Mouse (Mus musculus) cerebellum, postnatal 36 days (tissue): ENCODE results near the gene Vars2.

ENCODE experiments used
- DNase-seq, 2 experiments: peaks; one replicate each; pipeline ENCODE4 v3.0.0; 2021 to 2022; ENCODE audit warnings: mixed read lengths in 2 of 2

Gene Vars2

DNA sequence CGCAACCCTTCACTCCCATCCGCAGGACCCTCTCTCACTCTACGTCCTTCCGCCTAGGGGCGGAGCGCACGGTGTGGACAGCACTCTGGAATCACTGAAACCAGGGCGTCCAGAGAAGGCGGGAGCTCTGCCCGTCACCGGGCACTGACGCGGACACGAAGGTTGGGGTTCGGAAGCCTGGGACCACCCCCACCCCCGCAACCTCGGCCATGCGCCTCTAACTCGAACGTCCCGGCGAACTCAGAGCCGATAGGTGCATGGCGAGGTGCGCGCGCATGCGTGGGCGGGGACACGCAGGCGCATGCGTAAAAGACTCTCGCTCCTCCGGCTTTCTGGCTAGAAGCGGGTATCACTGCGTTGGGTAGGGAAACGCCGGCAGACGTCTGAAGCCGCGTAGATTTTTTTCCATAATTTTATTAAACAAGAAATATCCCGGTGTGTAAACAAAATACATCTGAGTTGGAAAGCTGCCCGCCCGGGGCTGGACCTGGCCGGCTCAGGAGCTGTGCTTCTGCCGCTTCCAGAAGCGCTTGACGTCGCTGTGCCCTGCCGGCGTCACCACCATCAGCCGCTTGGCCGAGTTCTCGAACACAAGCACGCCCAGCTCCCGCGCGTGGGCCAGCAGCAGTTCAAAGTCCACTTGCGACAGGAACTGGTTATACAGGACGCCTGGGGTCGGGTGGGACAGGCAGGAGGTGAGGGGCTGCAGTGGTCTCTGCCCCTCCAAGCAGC, at the start of gene Vars2:
TSS of gene Vars2 (minus strand) at position 259 of the 732 bp plus-strand sequence.
- DNase-seq = peak; percentile 98 to 99

DNA sequence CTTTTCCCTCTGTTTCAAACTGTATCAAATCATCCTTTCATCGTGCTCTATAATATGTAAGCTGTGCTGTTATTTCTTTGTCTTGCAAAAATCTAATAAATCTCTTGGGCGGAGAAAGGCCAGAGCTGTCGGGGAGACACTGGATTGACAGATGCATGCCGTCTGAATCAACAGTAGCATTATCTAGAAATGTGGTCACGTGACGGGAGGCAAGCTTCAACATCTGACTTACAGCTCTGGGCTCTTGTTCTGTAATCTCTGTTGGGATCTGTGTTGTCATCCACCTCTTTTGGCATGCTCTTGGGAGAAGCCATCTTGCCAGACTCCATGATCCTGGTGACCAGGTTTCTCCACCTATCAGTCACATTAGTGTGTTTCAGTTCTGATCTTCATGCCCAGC, 49.7 kb upstream of the Vars2 start:
- DNase-seq = no peak

GRCm38 (mm10) chr17:35716114-35716513, 48.7 kb upstream of the Vars2 start:
- DNase-seq = no peak

DNA sequence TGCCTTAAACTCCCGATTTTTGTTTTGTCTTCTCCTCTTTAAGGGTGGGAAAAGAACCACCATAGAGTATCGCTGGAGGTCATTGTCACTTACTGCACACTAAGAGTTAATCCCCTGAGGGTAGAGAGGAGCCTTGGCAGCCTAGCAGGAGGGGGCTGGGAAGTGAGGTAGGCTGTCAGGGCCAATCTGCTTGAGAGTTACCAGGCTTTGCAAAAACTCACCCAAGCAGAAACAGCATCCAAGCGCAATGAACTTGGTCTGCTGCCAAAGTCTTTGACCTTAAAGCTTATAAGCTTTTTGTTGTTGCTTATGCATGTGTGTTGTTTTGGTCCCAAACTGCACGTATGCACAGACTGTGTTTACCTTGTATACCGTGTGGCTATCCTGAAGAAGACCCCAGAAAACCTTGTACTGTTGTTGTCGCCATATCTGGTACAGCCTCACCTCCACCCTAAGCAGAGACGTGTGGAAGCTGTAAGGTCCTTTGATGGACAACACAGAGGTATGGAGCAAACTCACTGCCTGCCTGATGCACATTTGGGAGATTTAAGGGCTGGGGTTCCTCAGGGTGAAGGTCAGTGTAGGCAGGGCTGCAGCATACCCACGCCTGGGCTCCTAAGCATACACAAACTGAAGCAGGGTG, 43.4 kb upstream of the Vars2 start:
- DNase-seq = peak; percentile 39 to 47

GRCm38 (mm10) chr17:35708611-35709010, 41.2 kb upstream of the Vars2 start:
- no peak for DNase-seq

GRCm38 (mm10) chr17:35707929-35708328, 40.5 kb upstream of the Vars2 start:
- no peak for DNase-seq

- DNase-seq = peak; percentile 69 to 74
Measured at GRCm38 (mm10) chr17:35705836-35706235, 38.4 kb upstream of the Vars2 start.

GRCm38 (mm10) chr17:35704621-35705464, 37.5 kb upstream of the Vars2 start, which contains the start of gene Ddr1:
Ddr1 (minus strand) TSS chr17:35704621.
- no peak for DNase-seq

- no peak for DNase-seq
Measured at GRCm38 (mm10) chr17:35703751-35704271, 36.4 kb upstream of the Vars2 start.

DNA sequence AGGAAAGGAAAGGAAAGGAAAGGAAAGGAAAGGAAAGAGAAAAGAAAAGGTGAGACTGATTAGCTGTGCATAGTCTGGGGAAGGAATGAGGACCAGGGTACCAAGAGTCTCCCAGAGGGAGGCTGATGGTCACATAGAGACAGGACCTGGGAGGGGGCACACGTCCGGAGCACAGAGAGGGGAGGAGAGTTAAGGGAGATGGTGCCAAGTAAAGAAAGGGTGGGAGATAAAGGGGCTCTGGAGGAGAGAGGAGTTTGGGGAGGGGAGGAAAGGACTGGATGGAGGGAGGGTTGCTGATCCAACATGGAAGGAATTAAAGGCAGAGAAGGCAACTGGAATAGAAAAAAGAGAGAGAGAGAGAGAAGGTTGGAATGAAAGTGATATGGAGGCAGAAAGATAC, 35.7 kb upstream of the Vars2 start:
- no peak for DNase-seq

DNA sequence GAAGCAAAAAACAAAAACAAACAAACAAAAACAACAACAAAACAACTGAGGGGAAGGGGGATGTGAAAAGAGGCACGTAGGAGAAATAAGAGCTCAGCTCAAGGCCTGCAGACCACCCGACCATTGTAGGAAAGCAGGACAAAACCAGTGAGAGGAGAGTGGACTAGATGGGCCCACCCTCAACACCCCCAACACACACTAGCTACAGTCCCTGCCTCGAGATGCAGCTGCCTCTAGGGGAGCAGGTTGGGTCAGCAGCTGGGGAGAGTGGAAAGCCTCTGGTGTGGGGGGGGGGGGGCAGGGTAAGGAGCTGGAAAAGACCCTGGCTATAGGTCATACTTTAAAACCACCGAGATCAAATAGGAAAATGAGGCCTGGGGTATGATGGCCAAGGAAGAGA, 35.2 kb upstream of the Vars2 start:
- DNase-seq = no peak

DNA sequence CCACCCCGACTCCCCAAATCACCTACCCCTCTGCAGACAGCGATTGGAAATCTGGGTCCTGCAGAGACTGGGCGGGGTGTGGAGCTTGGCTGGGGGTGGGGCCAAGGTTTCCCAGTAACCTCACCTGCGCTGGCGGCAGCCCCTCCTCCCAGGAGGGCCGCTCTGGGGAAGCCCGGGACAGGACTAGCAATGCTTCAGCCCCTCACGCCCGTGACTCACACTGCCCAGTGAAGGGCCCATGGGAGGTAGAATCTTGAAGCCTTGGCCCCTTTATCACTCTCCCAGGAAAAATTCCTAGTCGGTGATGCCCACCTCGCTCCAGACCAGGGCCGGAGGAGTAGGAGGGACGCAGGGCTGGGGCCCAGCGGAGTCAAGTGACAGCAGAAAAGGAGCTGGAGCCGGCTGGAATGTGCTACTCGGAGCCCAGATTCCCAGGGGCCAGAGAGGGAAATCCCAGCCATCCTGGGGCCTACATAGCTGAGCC, 34.6 kb upstream of the Vars2 start:
- peak; percentile 60 to 72 for DNase-seq

DNA sequence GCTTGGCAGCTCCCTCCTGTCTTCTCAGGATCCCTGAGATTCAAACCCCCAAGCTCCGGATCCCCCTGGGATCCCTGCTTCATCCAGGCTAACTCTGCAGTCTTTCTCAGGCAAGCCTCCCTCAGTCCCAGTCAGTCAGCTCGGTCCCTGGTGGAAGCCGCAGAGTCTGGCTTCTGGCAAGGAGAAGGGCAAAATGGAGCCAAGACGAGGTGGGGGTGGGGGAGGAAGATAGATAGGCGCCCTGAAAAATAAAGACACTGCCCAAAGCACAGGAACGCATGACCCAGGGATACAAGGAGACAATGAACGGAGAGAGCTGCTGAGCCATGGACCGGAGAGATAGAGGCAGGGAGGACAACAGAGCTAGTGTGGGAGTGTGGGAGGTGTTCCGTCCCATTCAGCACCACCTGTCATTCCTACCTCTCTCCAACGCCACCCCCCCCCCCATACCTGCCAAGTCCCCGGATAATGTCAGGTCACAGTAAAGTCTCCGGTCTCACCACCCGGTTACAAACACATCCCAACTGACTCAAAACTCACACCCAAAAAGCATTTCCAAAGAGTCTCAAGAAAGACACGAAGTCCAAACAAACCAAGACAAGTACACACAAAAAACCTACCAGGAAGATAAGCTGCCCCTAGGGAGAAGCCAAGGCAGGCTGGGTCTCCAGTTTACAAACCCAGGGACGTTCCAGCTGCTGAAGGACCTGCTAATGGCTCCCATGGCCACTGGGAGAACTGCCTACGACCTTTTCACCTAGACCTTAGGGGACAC, 34.0 kb upstream of the Vars2 start:
- DNase-seq = peak; percentile 58 to 69

DNA sequence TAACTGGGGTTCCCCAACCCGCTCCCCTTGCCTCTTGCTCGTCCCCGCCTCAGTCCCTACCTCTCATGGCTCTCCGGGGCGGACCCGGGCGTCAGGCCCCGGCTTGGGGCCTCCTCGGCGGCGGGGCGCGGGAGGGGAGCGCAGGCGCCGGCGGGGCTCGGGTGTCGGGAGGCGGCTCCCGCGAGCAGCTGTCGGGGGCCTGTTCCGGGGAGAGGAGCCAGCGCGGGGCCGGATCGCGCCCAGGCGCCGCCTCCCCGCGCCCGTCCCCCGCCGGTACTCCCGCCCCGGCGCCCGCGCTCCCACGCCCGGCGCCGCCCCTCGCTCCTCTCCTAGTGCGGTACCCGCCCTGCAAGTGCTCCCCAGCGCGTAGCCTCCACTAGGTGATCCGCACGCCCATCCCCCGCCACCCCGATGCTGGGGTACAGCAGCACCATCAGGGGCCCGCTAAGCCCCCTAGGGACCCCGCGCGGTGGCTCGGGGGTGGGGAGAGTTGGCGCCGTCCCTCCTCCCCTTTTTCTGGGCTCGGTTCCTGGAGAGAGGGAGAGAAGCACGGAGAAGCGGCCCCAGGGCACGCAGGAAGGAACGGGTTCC, 33.1 kb upstream of the Vars2 start:
- peak; percentile 81 to 87 for DNase-seq

DNA sequence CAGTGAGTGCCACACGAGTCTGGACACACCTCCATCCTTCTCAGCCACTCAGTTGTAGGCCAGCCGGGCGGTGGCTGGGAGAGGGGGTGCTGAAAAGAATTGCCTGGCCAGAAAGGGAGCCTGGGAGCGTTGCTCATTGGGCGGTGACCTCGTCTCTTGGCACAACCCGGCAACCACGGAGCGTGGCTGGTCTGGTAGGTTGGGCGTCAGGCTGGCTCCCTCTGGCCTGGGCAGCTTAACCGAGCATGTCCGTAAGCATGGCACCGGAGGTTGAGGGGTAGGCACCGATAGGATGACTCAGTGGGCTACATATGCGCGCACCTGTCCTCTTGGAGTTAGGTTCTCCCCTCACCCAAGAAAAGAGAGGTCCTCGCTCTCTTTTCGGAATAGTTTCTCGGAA, 32.5 kb upstream of the Vars2 start:
- DNase-seq = peak; percentile 82 to 86

GRCm38 (mm10) chr17:35698501-35698883, 31.1 kb upstream of the Vars2 start:
- DNase-seq = no peak

DNA sequence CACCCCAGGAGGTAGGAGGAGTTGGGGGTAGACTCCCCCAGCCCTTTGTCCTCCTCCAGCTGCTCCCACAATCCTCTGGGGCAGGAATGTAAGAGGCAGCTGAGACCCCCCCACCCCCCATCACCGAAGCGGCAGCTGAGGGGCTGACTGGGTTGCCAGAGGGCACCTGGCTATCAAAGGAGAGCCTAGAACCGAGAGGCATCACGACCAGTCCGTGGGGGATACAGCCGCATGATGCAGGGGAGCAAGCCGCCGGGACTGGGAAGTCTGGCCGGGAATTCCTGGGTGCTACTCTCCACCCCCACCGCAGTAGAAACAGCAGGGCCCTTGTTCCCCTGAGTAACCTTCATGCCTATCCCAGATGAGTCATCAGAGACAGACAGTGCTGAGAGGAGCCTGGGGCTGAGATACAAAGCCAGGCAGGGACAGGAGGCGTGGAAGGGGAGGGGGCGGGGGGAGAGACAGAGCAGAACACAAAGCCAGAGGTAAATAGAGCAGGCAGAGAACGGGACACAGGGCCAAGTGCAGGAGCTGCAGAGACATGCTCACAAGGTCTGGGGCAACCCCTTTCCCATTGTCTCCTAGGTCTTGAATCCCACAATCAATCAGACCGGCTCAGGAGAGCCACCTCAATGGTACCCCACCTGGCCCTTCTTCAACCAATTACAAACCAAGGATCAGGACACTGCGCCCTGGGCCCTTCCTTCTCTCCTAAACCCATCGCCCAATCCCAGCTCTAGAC, 30.5 kb upstream of the Vars2 start:
- peak; percentile 49 to 61 for DNase-seq

DNA sequence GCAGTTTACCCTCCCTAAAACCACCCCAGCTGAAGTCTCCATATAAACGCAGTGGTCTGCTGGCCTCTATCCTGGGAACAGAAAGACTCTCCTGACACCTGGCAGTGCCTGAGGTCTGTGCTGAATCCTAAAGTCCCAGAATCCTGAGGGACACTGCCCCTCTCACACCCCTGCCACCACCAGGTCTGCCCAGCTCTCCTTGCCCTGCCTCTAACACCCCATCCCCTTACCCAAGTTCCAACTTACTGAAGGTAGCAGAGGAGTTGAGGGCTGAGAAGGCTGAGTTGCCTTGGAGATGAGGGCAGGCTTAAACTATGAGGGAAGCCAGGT, 30.0 kb upstream of the Vars2 start:
- no peak for DNase-seq

GRCm38 (mm10) chr17:35696691-35697090, 29.3 kb upstream of the Vars2 start:
- DNase-seq = no peak

- peak in 1 of 2 experiments; percentile 40 for DNase-seq
Measured at GRCm38 (mm10) chr17:35695289-35695688, 27.9 kb upstream of the Vars2 start.

GRCm38 (mm10) chr17:35693906-35694305, 26.5 kb upstream of the Vars2 start:
- DNase-seq = no peak
